Mouse (Mus musculus) hindbrain, embryonic 15.5 days (tissue): Measurements from ENCODE around the gene Fkbp14. TPM values are rescaled to one million over a fixed set of nuclear protein-coding genes. Genes with fewer than 3 reads are reported as not detected.

Experiments
- ATAC-seq: fragments of 200-750 bp; cut with Nextera tagmentation; 2 replicates; pipeline ENCODE4 v1.8.0; 2017; ENCODE audit warnings: low read depth, moderate number of reproducible peaks, moderate TSS enrichment; ENCODE audit not compliant: low FRiP score
- H3K27ac ChIP-seq: fragments of 300-500 bp; sonication (generic); replicated peaks from 2 replicates; pipeline ENCODE4 v1.5.1; 2015; ENCODE audit warnings: mild to moderate bottlenecking, inconsistent platforms
- H3K27me3 ChIP-seq: fragments of 300-500 bp; sonication (generic); 2 replicates; pipeline ENCODE4 v1.6.1; 2015; ENCODE audit warnings: control low read depth, inconsistent platforms
- H3K36me3 ChIP-seq: fragments of 300-500 bp; sonication (generic); 2 replicates; pipeline ENCODE4 v1.6.1; 2015; ENCODE audit warnings: control low read depth, inconsistent platforms
- H3K4me1 ChIP-seq: fragments of 300-500 bp; sonication (generic); replicated peaks from 2 replicates; pipeline ENCODE4 v1.6.1; 2015; ENCODE audit warnings: control low read depth, inconsistent platforms
- H3K4me2 ChIP-seq: fragments of 300-500 bp; sonication (generic); 2 replicates; pipeline ENCODE4 v1.6.1; 2015; ENCODE audit warnings: moderate library complexity, mild to moderate bottlenecking, inconsistent platforms
- H3K4me3 ChIP-seq: fragments of 300-500 bp; sonication (generic); 2 replicates; pipeline ENCODE4 v1.5.1; 2015; ENCODE audit warnings: mild to moderate bottlenecking, inconsistent platforms
- H3K9ac ChIP-seq: fragments of 300-500 bp; sonication (generic); 2 replicates; pipeline ENCODE4 v1.6.1; 2015; ENCODE audit warnings: inconsistent platforms
- H3K9me3 ChIP-seq: fragments of 300-500 bp; sonication (generic); 2 replicates; pipeline ENCODE4 v1.6.1; 2016; ENCODE audit warnings: control low read depth, inconsistent platforms
- WGBS: fragments of 180-500 bp; shearing (Covaris S2); methylation state at CpG from one replicate; pipeline ENCODE4 v1.1.7; 2015; 5-methylcytosine and 5-hydroxymethylcytosine counted together
- polyA plus RNA-seq: library from polyadenylated mRNA; unstranded; fragments of >200 nt; fragmentation: Nextera tagmentation; extraction: Ambion mirVana; gene quantifications from 2 replicates; pipeline ENCODE4 v1.2.1, GENCODE M21; 2015

The Fkbp14 gene
- polyA plus RNA-seq, 1 experiment from 2014 or later = 9.2 TPM

DNA sequence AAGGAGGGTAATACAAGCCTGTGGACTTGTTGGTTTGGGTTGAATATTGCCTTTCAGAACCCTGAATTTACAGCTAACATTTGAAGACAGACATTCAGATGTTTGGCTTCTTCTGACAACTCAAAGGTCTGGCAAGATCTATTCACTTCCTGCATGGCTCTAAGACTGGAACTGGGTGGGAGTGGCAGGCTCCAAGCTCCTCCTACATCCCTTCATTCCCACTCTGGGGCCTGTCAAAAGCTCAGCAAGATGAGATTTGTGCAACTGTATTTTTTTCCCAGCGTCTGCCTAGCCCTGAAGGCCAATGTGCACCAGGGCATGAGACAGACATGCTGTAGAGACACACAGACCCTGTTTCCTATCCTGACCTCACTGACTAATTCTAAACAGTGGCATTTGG is 41.3 kb downstream of the Fkbp14 start:
- H3K9me3 ChIP-seq = no peaks in the 10 kb centered on the region
- WGBS = 40% methylated on average over 1 of the region's 1 CpGs
- H3K27me3 ChIP-seq = no peaks in the 10 kb centered on the region
- no peak for ATAC-seq
- no peak overlapping the region for H3K9ac ChIP-seq
- H3K27ac ChIP-seq = no peak overlapping the region
- peaks cover 49% of the 10 kb centered on the region for H3K4me1 ChIP-seq
- H3K36me3 ChIP-seq = no peaks in the 10 kb centered on the region
- H3K4me3 ChIP-seq = no peak overlapping the region
- H3K4me2 ChIP-seq = no peak overlapping the region

GRCm38 (mm10) chr6:54554341-54555110 is 42.6 kb downstream of the Fkbp14 start:
- H3K36me3 ChIP-seq = no peaks in the 10 kb centered on the region
- no peak overlapping the region for H3K4me3 ChIP-seq
- H3K27me3 ChIP-seq = no peaks in the 10 kb centered on the region
- 9% methylated on average over 8 of the region's 8 CpGs for WGBS
- H3K9me3 ChIP-seq = no peaks in the 10 kb centered on the region
- peak; percentile 87 for ATAC-seq
- H3K9ac ChIP-seq = no peak overlapping the region
- peak overlapping the region; percentile 46 for H3K27ac ChIP-seq
- H3K4me1 ChIP-seq = peaks cover 49% of the 10 kb centered on the region
- no peak overlapping the region for H3K4me2 ChIP-seq

DNA sequence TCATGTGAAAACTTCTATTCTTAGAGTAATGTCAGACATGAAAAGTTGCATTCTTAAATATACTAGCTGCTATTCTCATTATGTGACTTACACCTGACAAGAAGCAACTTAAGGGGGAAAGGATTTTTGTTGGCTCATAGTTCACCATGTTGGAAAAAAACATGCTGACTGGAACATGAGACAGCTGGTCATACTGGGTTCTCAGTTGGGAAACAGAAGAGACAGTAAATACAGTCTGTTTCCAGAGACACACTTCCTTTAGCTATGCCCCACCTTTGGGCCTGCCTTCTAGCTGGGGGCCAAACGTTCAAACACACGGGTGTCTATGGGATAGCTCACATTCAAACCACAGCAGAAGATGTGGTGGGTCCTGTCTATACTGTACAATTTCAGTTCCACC is 43.5 kb downstream of the Fkbp14 start:
- peak overlapping the region; percentile 46 for H3K27ac ChIP-seq

DNA sequence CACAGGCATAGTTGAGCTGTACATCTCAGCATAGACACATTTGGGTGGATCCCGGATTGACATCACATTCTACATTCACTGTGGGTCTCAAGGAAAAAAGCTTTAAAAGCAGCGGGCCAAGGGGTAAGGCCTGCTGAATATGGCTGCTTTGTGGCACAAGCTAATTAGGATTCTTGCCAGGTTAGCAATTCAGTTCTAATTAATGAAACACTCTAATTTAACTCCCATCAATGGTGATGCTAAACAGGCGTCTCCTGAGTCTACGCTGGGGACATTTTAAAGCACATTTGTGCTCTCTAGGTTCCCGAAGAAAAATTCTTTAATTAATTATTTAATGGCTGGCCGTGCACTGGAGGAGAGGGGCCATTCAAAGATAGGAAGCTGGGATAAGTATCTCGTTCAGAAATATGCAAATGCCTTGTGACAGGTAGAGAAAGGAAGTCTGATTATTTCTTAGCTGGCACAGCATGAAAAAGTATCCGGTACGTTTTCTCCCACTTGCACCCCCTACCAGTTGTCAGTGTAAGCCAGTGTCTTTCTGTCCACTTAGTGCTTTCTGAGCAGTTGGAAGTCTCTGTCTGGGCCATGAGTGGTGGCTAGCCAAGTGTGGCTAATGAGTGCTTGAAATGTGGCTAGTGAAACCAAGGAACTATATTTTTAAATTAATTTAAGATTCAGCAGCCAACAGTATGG is 44.2 kb downstream of the Fkbp14 start:
- ATAC-seq = peak; percentile 69
- Histone ChIP-seq H3K9me3 (no peaks in the 10 kb centered on the region), H3K36me3 (no peaks in the 10 kb centered on the region), H3K4me1 (peaks cover 51% of the 10 kb centered on the region), H3K4me2 (no peak overlapping the region), H3K27ac (peak overlapping the region; percentile 62), H3K4me3 (no peak overlapping the region), H3K27me3 (no peaks in the 10 kb centered on the region), H3K9ac (no peak overlapping the region)
- 18% methylated on average over 9 of the region's 9 CpGs for WGBS

More for the DNA sequence above, 43.5 kb downstream of the Fkbp14 start:
- H3K4me2 ChIP-seq = no peak overlapping the region
- H3K9me3 ChIP-seq = no peaks in the 10 kb centered on the region
- H3K9ac ChIP-seq = no peak overlapping the region
- no peaks in the 10 kb centered on the region for H3K36me3 ChIP-seq
- H3K4me3 ChIP-seq = no peak overlapping the region
- WGBS = 49% methylated on average over 2 of the region's 2 CpGs
- ATAC-seq = no peak
- H3K27me3 ChIP-seq = no peaks in the 10 kb centered on the region
- peaks cover 51% of the 10 kb centered on the region for H3K4me1 ChIP-seq

GRCm38 (mm10) chr6:54550801-54551323 is 46.2 kb downstream of the Fkbp14 start:
- no peak for ATAC-seq
- no peak overlapping the region for H3K27ac ChIP-seq
- no peaks in the 10 kb centered on the region for H3K9me3 ChIP-seq
- WGBS = 57% methylated on average over 7 of the region's 7 CpGs
- H3K9ac ChIP-seq = no peak overlapping the region
- peaks cover 4% of the 10 kb centered on the region; the same call in 1 of the 2 replicates for H3K36me3 ChIP-seq
- H3K4me1 ChIP-seq = peaks cover 49% of the 10 kb centered on the region
- no peak overlapping the region for H3K4me3 ChIP-seq
- H3K4me2 ChIP-seq = no peak overlapping the region
- H3K27me3 ChIP-seq = no peaks in the 10 kb centered on the region

DNA sequence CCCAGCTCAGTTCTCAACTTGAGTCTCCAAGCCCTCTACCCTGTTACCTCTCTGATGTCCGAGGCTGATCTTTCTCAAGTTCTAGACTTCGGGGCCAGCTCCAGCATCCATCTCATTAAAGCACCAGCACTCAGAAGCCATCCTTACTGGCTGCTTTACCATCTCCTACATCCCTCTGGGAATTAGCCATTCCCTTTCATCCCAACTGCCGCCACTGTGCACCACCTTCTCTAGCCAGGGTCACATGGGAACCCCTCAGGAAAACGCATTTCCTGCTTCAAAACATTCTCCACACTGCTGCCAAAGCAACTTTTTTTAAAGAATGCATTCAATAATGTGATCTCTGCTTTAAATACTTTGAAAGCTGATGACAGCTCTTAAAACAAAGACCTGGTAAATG is 47.8 kb downstream of the Fkbp14 start:
- peaks cover 33% of the 10 kb centered on the region for H3K4me1 ChIP-seq
- H3K27me3 ChIP-seq = no peaks in the 10 kb centered on the region

DNA sequence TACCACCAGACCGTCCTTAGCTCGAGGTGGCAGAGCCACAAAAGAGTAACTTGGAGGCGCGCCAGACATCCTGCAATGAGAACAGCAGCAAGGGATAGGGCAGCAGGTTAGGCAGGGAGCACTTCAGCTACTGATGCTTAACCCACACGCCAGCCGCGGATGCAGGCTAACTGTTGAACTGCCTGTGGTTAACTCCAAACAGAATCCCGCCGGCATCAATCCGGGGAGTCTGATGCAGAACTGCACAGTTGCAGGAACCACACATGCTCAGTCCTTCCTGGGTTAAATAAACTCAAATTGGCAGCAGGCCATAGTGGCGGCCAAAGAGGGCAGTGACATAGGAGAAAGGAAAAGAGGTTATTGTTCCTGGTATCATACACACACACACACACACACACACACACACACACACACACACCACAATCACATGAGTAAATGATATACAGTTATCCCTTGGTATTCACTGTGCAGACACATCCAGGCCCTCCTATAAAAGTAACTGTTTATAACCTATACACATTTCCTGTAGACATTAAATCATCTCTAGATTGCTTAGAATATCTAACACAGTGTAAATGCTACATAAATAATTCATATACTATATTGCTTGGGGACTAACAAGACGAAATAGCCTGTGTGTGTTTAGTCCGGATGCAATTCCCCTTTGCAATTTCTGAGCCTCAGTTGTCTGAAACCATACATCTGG is 48.6 kb downstream of the Fkbp14 start:
- Histone ChIP-seq H3K27me3 (no peaks in the 10 kb centered on the region), H3K4me3 (no peak overlapping the region), H3K4me1 (peaks cover 25% of the 10 kb centered on the region), H3K9me3 (no peaks in the 10 kb centered on the region), H3K36me3 (peaks cover 15% of the 10 kb centered on the region), H3K9ac (no peak overlapping the region), H3K27ac (peak overlapping the region; percentile 44; the same call in 1 of the 2 replicates), H3K4me2 (no peak overlapping the region)
- peak; percentile 32; the same call in 1 of the 2 replicates for ATAC-seq
- 52% methylated on average over 13 of the region's 13 CpGs for WGBS

More for the DNA sequence above, 47.8 kb downstream of the Fkbp14 start:
- Histone ChIP-seq H3K9me3 (no peaks in the 10 kb centered on the region), H3K36me3 (peaks cover 10% of the 10 kb centered on the region; the same call in 1 of the 2 replicates), H3K9ac (no peak overlapping the region), H3K27ac (no peak overlapping the region), H3K4me3 (no peak overlapping the region), H3K4me2 (no peak overlapping the region)
- WGBS = 57% methylated on average over 4 of the region's 4 CpGs
- no peak for ATAC-seq

GRCm38 (mm10) chr6:54543646-54544045 is 53.5 kb downstream of the Fkbp14 start:
- Histone ChIP-seq H3K36me3 (peaks cover 21% of the 10 kb centered on the region), H3K27me3 (no peaks in the 10 kb centered on the region), H3K9ac (no peak overlapping the region), H3K9me3 (no peaks in the 10 kb centered on the region), H3K4me1 (peaks cover 25% of the 10 kb centered on the region), H3K4me2 (no peak overlapping the region), H3K4me3 (no peak overlapping the region), H3K27ac (no peak overlapping the region)
- ATAC-seq = no peak
- 73% methylated on average over 2 of the region's 2 CpGs for WGBS

GRCm38 (mm10) chr6:54542836-54543235 is 54.3 kb downstream of the Fkbp14 start:
- Histone ChIP-seq H3K27ac (no peak overlapping the region), H3K4me3 (no peak overlapping the region), H3K9ac (no peak overlapping the region), H3K4me2 (no peak overlapping the region), H3K36me3 (peaks cover 21% of the 10 kb centered on the region), H3K4me1 (peaks cover 20% of the 10 kb centered on the region), H3K9me3 (no peaks in the 10 kb centered on the region), H3K27me3 (no peaks in the 10 kb centered on the region)
- no peak for ATAC-seq
- 74% methylated on average over 7 of the region's 7 CpGs for WGBS

DNA sequence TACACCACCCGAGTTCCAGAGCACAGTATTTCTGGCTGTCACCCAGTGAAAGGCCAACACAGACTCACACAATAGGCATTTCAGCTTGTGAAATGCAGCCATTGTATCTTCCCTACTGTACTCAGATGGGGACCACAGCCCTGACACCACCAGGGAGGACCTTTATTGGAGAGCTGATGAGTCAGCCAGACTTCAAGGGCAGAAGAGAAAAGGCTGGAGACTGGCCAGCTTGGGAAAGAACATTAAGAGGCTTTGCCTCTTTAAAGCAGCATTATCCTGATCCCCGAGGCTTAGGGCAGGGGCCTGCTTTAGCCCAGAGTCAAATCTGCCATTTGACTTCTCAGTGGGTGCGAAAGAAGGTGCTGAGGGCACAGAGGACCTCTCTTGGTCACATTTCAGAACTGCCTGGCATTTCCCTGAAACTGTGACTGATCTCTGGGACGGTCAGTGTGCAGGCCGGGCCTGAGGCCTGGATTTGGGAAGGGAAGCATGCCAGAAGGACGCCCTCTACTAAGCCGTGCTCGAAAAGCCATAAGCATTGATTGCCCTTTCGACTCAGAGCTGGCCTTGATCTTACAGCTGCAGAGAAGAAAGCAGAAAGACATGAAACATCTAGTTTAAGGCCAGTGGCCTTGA is 56.7 kb downstream of the Fkbp14 start:
- Histone ChIP-seq H3K27me3 (no peaks in the 10 kb centered on the region), H3K36me3 (peaks cover 16% of the 10 kb centered on the region), H3K27ac (peak overlapping the region; percentile 20; the same call in 1 of the 2 replicates), H3K4me1 (peaks cover 20% of the 10 kb centered on the region), H3K4me2 (no peak overlapping the region), H3K9ac (no peak overlapping the region), H3K4me3 (no peak overlapping the region), H3K9me3 (no peaks in the 10 kb centered on the region)
- ATAC-seq = peak; percentile 57
- 56% methylated on average over 9 of the region's 9 CpGs for WGBS

DNA sequence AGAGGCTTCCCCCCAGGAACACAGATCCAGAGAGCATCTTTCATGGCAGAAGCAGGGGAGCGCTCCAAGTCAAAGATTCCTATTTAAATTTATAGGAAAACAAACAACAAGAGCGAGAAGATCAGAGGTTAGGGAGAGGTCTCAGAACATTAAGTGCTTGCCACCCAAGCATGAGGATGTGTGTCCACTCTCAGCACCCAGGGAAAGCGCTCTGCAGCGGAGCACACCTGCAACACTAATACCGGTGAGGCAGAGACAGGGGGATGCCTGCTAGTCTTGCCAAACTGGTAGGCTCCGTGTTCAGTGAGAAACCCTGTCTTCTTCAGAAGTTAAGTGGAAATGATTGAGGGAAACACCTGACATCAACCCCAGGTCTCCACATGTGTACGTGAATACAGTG is 57.7 kb downstream of the Fkbp14 start:
- H3K27me3 ChIP-seq = no peaks in the 10 kb centered on the region
- no peak overlapping the region for H3K4me2 ChIP-seq
- no peaks in the 10 kb centered on the region for H3K9me3 ChIP-seq
- no peak; the same call in 1 of the 2 replicates for ATAC-seq
- H3K9ac ChIP-seq = no peak overlapping the region
- peaks cover 11% of the 10 kb centered on the region for H3K36me3 ChIP-seq
- H3K4me3 ChIP-seq = no peak overlapping the region
- H3K27ac ChIP-seq = no peak overlapping the region
- WGBS = 77% methylated on average over 7 of the region's 7 CpGs
- H3K4me1 ChIP-seq = peaks cover 20% of the 10 kb centered on the region
